Mouse (Mus musculus): ENCODE results near the gene Actg2. TPM values are rescaled to one million over a fixed set of nuclear protein-coding genes. Genes with fewer than 3 reads are reported as not detected.

The Actg2 gene
- total and polyA plus RNA-seq, 2 experiments from 2014 or later = 1.6 to 2.0 TPM

DNA sequence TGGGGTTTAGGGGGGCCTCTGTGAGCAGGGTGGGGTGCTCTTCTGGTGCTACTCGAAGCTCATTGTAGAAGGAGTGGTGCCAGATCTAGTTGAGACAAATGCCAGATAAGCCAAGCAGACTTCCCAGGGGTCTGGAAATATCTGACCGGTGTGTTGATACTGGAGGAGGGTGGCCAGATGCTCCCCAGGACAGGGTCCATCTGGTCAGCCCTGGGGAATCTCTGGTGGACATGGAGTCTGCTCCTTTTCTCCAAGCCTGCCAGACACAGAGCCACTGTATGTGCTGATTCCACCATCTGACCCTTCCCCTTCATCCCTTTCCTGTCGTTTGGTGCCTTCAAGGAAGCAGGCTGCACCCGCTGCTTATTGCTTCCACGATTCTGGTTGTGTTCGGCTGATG lies 12.9 kb downstream of the Actg2 start:
- no peak for TF ChIP-seq CTCF (IDR thresholded peaks at IDR 0.05)
- no peaks in the 10 kb centered on the region for H3K9me3 ChIP-seq (ENCODE audit: low read length)
- H3K4me3 ChIP-seq (ENCODE audit: low read depth, low read length) = no peak overlapping the region
- H3K9ac ChIP-seq (replicated peaks; ENCODE audit: low read length, poor library complexity, severe bottlenecking) = no peak overlapping the region
- DNase-seq (ENCODE audit: low spot score) = no peak
- H3K4me2 ChIP-seq (ENCODE audit: low read depth, low read length, poor library complexity, severe bottlenecking) = no peak overlapping the region
- H3K36me3 ChIP-seq (ENCODE audit: insufficient read depth, low read length) = no peaks in the 10 kb centered on the region
- no peaks in the 10 kb centered on the region for H3K27me3 ChIP-seq (ENCODE audit: insufficient read depth, low read length)
- WGBS = 78% methylated on average over 6 of the region's 6 CpGs
- no peak for ATAC-seq (ENCODE audit: low FRiP score)
- H3K4me1 ChIP-seq (ENCODE audit: insufficient read depth, low read length) = no peaks in the 10 kb centered on the region
- H3K27ac ChIP-seq (ENCODE audit: low read depth, low read length) = no peak overlapping the region

DNA sequence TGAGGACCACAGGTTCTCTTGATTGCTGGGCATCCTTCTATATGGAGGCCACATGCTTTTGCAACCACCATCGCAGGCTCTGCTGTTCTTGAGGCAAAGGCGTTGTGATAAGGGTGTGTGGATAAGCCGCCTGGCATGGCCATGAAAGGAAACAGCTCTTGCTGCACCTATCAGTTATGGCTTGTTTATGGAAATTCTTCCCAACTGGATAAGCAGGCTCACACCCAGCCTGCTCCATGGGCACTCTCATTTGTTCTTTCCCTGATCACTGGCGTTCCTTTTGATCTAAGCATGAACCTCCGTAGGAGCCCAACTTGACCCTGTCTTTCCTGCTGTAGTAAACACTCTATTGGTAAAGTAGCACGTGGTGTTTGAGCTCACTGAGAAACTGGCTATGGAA lies 14.3 kb downstream of the Actg2 start:
- DNase-seq (ENCODE audit: low spot score) = no peak
- Histone ChIP-seq H3K27me3 (ENCODE audit: insufficient read depth, low read length) (no peaks in the 10 kb centered on the region), H3K27ac (ENCODE audit: low read depth, low read length) (no peak overlapping the region), H3K4me1 (ENCODE audit: insufficient read depth, low read length) (no peaks in the 10 kb centered on the region), H3K4me2 (ENCODE audit: low read depth, low read length, poor library complexity, severe bottlenecking) (no peak overlapping the region), H3K9me3 (ENCODE audit: low read length) (no peaks in the 10 kb centered on the region), H3K9ac (replicated peaks; ENCODE audit: low read length, poor library complexity, severe bottlenecking) (no peak overlapping the region), H3K4me3 (ENCODE audit: low read depth, low read length) (no peak overlapping the region), H3K36me3 (ENCODE audit: insufficient read depth, low read length) (no peaks in the 10 kb centered on the region)
- TF ChIP-seq CTCF (IDR thresholded peaks at IDR 0.05) = no peak
- WGBS = 79% methylated on average over 6 of the region's 6 CpGs
- no peak for ATAC-seq (ENCODE audit: low FRiP score)

DNA sequence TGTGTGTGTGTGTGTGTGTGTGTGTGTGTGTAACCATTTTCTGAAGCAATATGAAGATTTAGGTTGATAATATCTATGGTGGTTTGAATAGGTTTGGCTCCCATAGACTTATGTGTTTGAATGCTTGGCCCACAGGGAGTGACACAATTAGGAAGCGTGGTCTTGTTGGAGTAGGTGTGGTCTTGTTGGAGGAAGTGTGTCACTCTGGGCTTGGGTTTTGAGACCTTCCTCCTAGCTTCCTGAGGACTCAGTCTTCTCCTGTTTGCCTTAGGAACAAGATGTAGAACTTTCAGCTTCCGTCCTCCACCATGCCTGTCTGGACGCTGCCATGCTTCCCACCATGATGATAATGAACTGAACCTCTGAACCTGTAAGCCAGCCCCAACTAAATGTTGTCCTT lies 17.4 kb downstream of the Actg2 start:
- Histone ChIP-seq H3K27me3 (ENCODE audit: insufficient read depth, low read length) (0 out of 2 replicates have a peak, but pooled peaks cover 5% of the 10 kb centered on the region), H3K4me2 (ENCODE audit: low read depth, low read length, poor library complexity, severe bottlenecking) (no peak overlapping the region), H3K36me3 (ENCODE audit: insufficient read depth, low read length) (no peaks in the 10 kb centered on the region), H3K9me3 (ENCODE audit: low read length) (no peaks in the 10 kb centered on the region), H3K4me1 (ENCODE audit: insufficient read depth, low read length) (no peaks in the 10 kb centered on the region), H3K4me3 (ENCODE audit: low read depth, low read length) (no peak overlapping the region), H3K27ac (ENCODE audit: low read depth, low read length) (no peak overlapping the region), H3K9ac (replicated peaks; ENCODE audit: low read length, poor library complexity, severe bottlenecking) (no peak overlapping the region)
- no peak for TF ChIP-seq CTCF (IDR thresholded peaks at IDR 0.05)
- no peak for DNase-seq (ENCODE audit: low spot score)
- ATAC-seq (ENCODE audit: low FRiP score) = no peak
- 88% methylated on average over 3 of the region's 3 CpGs for WGBS

DNA sequence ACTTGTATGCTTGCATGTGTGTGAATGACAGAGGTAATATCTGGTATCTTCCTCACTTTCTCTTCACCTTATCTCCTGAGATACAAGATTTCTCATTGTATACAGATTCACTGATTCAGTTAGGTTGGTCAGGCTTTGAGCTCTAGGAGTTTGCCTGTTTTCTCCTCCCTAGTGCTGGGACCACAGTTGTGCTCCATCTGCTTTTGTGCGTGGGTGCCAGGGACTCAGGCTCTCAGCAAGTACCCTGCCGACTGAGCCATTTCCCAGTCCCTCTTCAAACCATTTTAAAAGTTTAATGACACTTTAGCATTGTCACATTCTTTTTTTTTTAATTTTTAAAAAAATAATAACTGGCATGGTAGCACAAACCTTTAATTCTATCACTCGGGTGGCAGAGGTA lies 20.9 kb downstream of the Actg2 start:
- Histone ChIP-seq H3K9ac (replicated peaks; ENCODE audit: low read length, poor library complexity, severe bottlenecking) (no peak overlapping the region), H3K36me3 (ENCODE audit: insufficient read depth, low read length) (no peaks in the 10 kb centered on the region), H3K27me3 (ENCODE audit: insufficient read depth, low read length) (0 out of 2 replicates have a peak, but pooled peaks cover 5% of the 10 kb centered on the region), H3K4me2 (ENCODE audit: low read depth, low read length, poor library complexity, severe bottlenecking) (no peak overlapping the region), H3K4me3 (ENCODE audit: low read depth, low read length) (no peak overlapping the region), H3K27ac (ENCODE audit: low read depth, low read length) (no peak overlapping the region), H3K9me3 (ENCODE audit: low read length) (no peaks in the 10 kb centered on the region), H3K4me1 (ENCODE audit: insufficient read depth, low read length) (no peaks in the 10 kb centered on the region)
- TF ChIP-seq CTCF (IDR thresholded peaks at IDR 0.05) = no peak
- no peak for ATAC-seq (ENCODE audit: low FRiP score)
- no peak for DNase-seq (ENCODE audit: low spot score)
- 78% methylated on average over 3 of the region's 3 CpGs for WGBS

DNA sequence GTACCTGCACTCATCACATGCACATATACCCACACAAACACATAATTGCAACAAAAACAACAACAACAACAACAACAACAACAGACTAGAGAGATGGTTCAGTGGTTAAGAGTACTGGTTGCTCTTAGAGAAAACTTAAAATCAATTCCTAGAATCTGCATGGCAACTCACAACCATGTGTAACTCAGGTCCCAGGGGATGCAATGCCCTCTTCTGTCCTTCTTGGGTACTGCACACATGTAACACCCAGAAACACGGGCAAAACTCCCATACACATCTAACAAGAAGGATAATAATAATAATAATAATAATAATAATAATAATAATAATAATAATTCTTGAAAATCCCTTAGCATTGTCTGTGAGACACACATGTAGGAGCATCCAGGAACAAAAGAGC lies 23.6 kb downstream of the Actg2 start:
- H3K9me3 ChIP-seq (ENCODE audit: low read length) = no peaks in the 10 kb centered on the region
- no peak overlapping the region for H3K27ac ChIP-seq (ENCODE audit: low read depth, low read length)
- 18% methylated on average over 1 of the region's 1 CpGs for WGBS
- ATAC-seq (ENCODE audit: low FRiP score) (no peak), DNase-seq (ENCODE audit: low spot score) (peak; percentile 72)
- H3K9ac ChIP-seq (replicated peaks; ENCODE audit: low read length, poor library complexity, severe bottlenecking) = no peak overlapping the region
- 0 out of 2 replicates have a peak, but pooled peaks cover 5% of the 10 kb centered on the region for H3K27me3 ChIP-seq (ENCODE audit: insufficient read depth, low read length)
- peak; percentile 83 for TF ChIP-seq CTCF (IDR thresholded peaks at IDR 0.05)
- no peaks in the 10 kb centered on the region for H3K36me3 ChIP-seq (ENCODE audit: insufficient read depth, low read length)
- H3K4me1 ChIP-seq (ENCODE audit: insufficient read depth, low read length) = no peaks in the 10 kb centered on the region
- no peak overlapping the region for H3K4me3 ChIP-seq (ENCODE audit: low read depth, low read length)
- H3K4me2 ChIP-seq (ENCODE audit: low read depth, low read length, poor library complexity, severe bottlenecking) = no peak overlapping the region

DNA sequence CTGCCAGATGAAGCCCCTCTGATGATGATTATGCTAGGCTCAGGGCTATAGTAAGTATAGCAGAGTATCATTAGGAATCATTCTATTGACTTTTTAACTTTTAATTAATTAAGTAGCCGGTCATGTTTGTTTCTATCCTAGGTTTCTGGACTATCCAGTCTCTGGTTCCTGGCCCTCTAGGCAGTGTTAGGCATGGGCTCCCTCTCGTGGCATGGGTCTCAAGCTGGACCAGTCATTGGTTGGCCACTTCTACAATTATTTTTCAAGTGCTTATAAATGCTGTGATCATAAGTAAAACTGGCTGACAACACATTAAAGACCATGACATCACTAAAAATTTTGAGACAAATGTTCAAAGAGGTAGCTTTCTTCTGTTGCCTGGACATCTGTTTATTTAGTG lies 25.9 kb downstream of the Actg2 start:
- no peak overlapping the region for H3K4me3 ChIP-seq (ENCODE audit: low read depth, low read length)
- no peaks in the 10 kb centered on the region for H3K36me3 ChIP-seq (ENCODE audit: insufficient read depth, low read length)
- ATAC-seq (ENCODE audit: low FRiP score) (no peak), DNase-seq (ENCODE audit: low spot score) (no peak)
- TF ChIP-seq CTCF (IDR thresholded peaks at IDR 0.05) = peak; percentile 44
- H3K4me2 ChIP-seq (ENCODE audit: low read depth, low read length, poor library complexity, severe bottlenecking) = no peak overlapping the region
- H3K27ac ChIP-seq (ENCODE audit: low read depth, low read length) = no peak overlapping the region
- H3K9me3 ChIP-seq (ENCODE audit: low read length) = no peaks in the 10 kb centered on the region
- 68% methylated on average over 2 of the region's 2 CpGs for WGBS
- H3K9ac ChIP-seq (replicated peaks; ENCODE audit: low read length, poor library complexity, severe bottlenecking) = no peak overlapping the region
- H3K27me3 ChIP-seq (ENCODE audit: insufficient read depth, low read length) = no peaks in the 10 kb centered on the region
- H3K4me1 ChIP-seq (ENCODE audit: insufficient read depth, low read length) = no peaks in the 10 kb centered on the region

Data from midbrain, postnatal 0 days (tissue).